Mouse (Mus musculus) heart, postnatal 25 days (tissue): ENCODE data around the gene Fam71f1. TPM values are rescaled to one million over a fixed set of nuclear protein-coding genes. Genes with fewer than 3 reads are reported as not detected.

Experiments
- total RNA-seq, 2 experiments: library from RNA; stranded (reverse); gene quantifications; 2 replicates each; pipeline ENCODE4 v1.2.3; 2021

Gene Fam71f1
- total RNA-seq, 2 experiments from 2014 or later = not detected

Other genes with a start within 250 kb of the Fam71f1 start
- gene Rbm28, start 154.1 kb upstream of the Fam71f1 start, total RNA-seq = 10 to 100 TPM; 18.3 to 18.4 TPM
- 1 to 10 TPM; 3.1 to 3.6 TPM for gene Prrt4, start 139.6 kb upstream of the Fam71f1 start, total RNA-seq
- 10 to 100 TPM; 22.7 to 23.0 TPM for gene Impdh1, start 102.8 kb upstream of the Fam71f1 start, total RNA-seq
- gene Hilpda, start 46.7 kb upstream of the Fam71f1 start, total RNA-seq = 1 to 10 TPM; 5.8 to 6.6 TPM
- gene Fam71f2, start 39.5 kb upstream of the Fam71f1 start, total RNA-seq = not detected
- 100 to 1,000 TPM; 233 to 264 TPM for gene Calu, start 28.9 kb downstream of the Fam71f1 start, total RNA-seq
- gene Opn1sw, start 69.3 kb downstream of the Fam71f1 start, total RNA-seq = not detected
- gene Ccdc136, start 77.2 kb downstream of the Fam71f1 start, total RNA-seq = 1 to 10 TPM; 1.9 to 3.1 TPM
- gene Flnc, start 114.1 kb downstream of the Fam71f1 start, total RNA-seq = 100 to 1,000 TPM; 201 to 220 TPM
- 100 to 1,000 TPM in 1 of 2 experiments, 10 to 100 TPM in 1; 99.3 to 109 TPM for gene Atp6v1f, start 148.6 kb downstream of the Fam71f1 start, total RNA-seq
- not detected for gene Atp6v1fnb, start 152.3 kb downstream of the Fam71f1 start, total RNA-seq
- gene Kcp, start 188.8 kb downstream of the Fam71f1 start, total RNA-seq = 1 to 10 TPM; 4.4 to 4.6 TPM
- 1 to 10 TPM; 2.7 to 4.2 TPM for gene Irf5, start 207.5 kb downstream of the Fam71f1 start, total RNA-seq